Mouse (Mus musculus) mouse embryonic stem cell (cell line): ENCODE results near the gene Taar7d.

ENCODE experiments used
- in situ Hi-C, 2 experiments: fragments of 300-500 bp; cut with MboI; formaldehyde crosslinking; loops; 1 replicate in 1 of 2; 3 replicates in 1 of 2; pipeline ENCODE4 v1.14.3; 2019 to 2020; ENCODE audit warnings: low sequenced_read_pairs in 2 of 2, low pct_unique_long_range_greater_than_20kb in 1 of 2, mixed read lengths in 1 of 2; ENCODE audit not compliant: unreplicated experiment in 1 of 2

The Taar7d gene

DNA sequence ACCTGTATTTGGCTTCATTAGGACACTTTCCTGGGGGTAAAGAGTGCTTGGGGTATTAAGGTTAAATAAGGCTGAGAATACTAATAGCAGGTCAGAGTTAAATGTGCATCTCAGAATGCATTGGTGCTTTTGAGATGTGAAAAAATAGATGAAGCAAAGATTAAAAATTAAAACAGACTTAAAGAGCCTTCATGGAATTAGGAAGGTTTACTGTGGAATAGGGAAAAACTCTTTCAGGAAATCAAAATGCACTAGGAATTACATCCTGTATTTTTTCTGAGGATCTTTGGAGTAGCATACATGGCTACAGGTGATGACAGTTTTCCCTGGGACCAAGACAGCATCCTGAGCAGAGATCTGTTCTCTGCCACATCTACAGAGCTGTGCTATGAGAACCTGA lies at the start of gene Taar7d:
Gene Taar7d (plus strand): TSS at position 301 of the 400 bp plus-strand sequence.
- in situ Hi-C loops, result no loop called here

DNA sequence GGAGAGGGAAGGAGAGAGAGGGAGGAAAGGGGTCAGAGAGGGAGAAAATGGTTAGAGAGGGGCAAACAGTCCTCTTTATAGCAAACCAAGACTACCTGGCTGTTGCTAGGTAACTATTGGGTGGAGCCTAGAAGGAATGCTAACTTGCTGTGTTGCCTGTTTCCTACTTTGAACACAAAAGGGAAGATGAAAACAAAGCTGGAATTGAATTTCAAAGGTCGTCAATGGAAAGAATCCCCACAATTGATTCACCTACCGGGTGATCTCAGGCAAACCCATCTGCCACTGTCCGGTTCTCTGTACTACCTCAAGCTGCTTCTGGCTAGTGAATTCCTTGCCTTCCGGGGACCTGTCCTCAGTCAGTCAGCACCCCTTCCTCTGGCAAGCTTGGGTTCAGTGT lies 49.1 kb upstream of the Taar7d start:
- in situ Hi-C loops, result loop anchor here (25.0 kb wide), 2 partner anchors 109 to 334 kb away; partner anchors contain the start of genes Taar8a (in 1 of the 2) and Taar8b (in 1 of the 2)

DNA sequence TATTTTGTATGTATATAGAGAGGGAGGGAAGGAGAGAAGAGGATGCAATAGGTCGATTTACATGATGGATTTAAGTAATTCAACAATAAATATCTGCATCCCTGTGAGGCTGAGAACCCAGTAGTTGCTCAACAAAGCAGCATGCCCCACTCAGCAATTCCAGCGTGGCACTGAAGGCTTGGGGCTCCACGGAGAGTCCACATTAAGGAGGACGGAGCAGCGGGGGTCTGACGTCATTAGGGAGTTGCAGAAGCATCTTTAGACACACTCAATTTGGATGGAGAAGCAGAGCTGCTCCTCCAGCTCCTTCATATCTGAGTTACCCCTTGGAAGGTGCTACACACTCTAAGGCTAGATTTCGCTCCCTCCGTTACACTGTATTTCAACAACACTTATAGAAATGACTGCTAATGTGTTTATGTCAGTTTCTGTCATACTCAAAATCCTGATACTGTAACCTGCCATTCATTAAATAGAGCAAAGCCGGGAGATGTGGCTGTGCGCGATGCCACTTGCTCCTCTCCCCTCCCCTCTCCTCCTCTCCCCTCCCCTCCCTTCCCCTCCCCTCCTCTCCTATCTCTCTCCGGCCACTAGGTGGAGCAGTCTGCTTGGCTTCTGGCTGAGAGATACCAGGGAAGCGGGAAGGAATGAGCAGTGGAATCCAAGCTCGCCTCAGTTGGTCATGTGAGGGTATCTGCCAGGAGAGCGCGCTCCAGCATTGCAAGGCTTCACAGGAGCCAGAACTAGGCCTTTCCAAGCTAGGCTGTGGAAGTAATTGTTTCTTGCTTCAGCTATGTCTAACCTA lies 47.9 kb upstream of the Taar7d start:
- in situ Hi-C loops, result loop anchor here (25.0 kb wide), 2 partner anchors 108 to 333 kb away; partner anchors contain the start of genes Taar8a (in 1 of the 2) and Taar8b (in 1 of the 2)

DNA sequence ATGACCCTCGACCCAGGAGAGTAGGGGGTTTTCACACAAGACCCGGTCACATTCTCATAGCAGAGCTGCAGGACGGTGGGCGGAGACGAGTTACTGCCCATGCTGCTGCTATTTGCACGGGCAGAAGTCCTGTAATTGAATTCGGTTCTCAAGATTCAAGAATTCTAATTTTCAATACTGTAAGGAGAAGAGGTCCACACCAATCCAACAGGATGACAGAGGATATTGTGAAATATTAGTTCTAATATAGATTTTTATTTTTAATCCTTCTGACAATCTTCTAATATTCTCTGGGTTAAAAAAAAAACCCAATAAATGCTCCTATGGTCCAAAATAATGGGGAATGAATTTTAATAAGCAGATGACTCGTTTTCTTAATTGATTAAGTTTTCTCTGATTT lies 41.5 kb upstream of the Taar7d start, which contains the start of gene Taar6:
Gene Taar6 (minus strand): TSS at position 101 of the 400 bp plus-strand sequence.
- in situ Hi-C loops, result loop anchor here (10.0 to 25.0 kb wide), 3 partner anchors 102 to 327 kb away; partner anchors contain the start of genes Taar8a (in 1 of the 2) and Taar8b (in 1 of the 2)

GRCm38 (mm10) chr10:23986419-23986818 lies 40.6 kb upstream of the Taar7d start:
- in situ Hi-C loops, result loop anchor here (10.0 to 25.0 kb wide), 3 partner anchors 101 to 326 kb away; partner anchors contain the start of genes Taar8a (in 1 of the 2) and Taar8b (in 1 of the 2)

GRCm38 (mm10) chr10:23993381-23993780 lies 33.6 kb upstream of the Taar7d start, which contains the start of gene Taar7a:
TSS of gene Taar7a (minus strand) at chr10:23993481.
- in situ Hi-C loops, result loop anchor here (25.0 kb wide), 2 partner anchors 94 to 319 kb away; partner anchors contain the start of genes Taar8a (in 1 of the 2) and Taar8b (in 1 of the 2)

DNA sequence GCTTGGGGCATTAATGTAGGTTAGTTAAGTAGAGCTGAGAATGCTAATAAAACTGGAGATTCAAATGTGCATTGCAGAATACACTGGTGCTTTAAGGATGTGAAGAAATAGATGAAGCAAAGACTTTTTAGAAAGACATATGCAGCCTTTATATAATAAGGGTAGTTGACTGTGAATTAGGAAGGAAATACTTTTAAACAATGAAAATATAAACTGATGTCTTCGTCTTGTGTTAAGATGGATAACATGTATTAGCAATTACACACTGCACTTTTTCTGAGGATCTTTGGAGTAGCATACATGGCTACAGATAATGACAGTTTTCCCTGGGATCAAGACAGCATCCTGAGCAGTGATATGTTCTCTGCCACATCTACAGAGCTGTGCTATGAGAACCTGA lies 27.4 kb upstream of the Taar7d start, which contains the start of gene Taar7b:
Gene Taar7b (plus strand): TSS at position 301 of the 400 bp plus-strand sequence.
- in situ Hi-C loops, result loop anchor here (25.0 kb wide), 2 partner anchors 88 to 313 kb away; partner anchors contain the start of genes Taar8a (in 1 of the 2) and Taar8b (in 1 of the 2)

- in situ Hi-C loops, result no loop called here
These were observed 20.6 kb upstream of the Taar7d start for GRCm38 (mm10) chr10:24006442-24006841.

DNA sequence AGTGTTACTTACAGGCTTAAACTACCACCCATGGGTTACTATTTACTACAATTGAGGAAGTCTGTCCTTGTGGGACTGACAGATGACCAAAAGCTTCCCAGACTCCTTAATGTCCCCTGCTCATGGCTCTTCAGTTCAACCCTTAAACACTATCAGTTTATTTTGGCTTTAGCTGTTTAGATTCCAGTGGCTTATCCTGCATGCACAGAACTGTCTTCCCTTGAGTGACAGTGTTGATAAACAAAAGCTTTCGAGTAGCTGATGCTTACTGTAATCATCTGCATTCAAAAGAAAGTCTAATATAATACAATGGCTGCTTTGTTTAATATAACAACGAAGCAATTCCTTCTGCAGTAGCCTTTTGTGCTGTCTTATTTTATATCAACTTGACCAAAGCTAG lies 20.0 kb upstream of the Taar7d start:
- in situ Hi-C loops, result no loop called here

- in situ Hi-C loops, result no loop called here
These were observed 18.9 kb upstream of the Taar7d start for GRCm38 (mm10) chr10:24008143-24008542.

- in situ Hi-C loops, result no loop called here
These were observed 4.3 kb downstream of the Taar7d start for GRCm38 (mm10) chr10:24031347-24031746.

- in situ Hi-C loops, result no loop called here
These were observed 10.3 kb downstream of the Taar7d start, which contains the start of gene Taar7e for GRCm38 (mm10) chr10:24037314-24037713. TSS of gene Taar7e (plus strand) at chr10:24037614.

DNA sequence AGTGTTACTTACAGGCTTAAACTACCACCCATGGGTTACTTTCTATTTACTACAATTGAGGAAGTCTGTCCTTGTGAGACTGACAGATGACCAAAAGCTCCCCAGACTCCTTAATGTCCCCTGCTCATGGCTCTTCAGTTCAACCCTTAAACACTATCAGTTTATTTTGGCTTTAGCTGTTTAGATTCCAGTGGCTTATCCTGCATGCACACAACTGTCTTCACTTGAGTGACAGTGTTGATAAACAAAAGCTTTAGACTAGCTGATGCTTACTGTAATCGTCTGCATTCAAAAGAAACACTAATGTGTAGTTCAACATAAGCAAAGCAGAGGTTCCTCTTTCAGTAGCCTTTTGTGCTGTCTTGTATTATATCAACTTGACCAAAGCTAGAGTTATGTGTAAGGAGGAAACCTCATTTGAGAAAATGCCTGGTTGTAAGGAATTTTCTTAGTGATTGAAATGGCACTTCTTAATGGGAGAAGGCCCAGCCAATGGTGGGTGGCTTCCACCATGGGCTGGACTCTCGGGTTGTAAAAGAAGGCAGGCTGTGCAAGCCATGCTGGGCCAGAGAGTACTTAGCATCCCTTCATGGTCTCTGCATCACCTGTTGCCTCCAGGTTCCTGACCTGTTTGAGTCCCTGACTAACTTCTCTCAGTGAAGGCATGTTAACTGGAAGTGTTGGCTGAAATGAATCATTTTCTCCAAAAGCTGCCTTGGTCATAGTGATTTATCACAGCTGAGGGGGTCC lies 13.3 kb downstream of the Taar7d start:
- in situ Hi-C loops, result no loop called here

DNA sequence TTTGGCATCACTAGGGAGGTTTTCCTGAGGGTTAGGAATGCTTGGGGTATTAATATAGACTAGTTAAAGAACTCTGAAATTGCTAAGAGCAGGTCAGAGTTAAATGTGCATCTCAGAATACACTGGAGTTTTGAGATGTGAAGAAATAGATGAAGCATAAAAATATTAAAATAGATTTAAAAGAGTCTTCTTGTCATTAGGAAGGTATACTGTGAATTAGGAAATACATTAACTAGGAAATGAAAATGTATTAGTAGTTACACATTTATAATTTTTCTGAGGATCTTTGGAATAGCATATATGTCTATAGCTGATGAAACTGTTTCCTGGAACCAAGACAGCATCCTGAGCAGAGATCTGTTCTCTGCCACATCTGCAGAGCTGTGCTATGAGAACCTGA lies 22.2 kb downstream of the Taar7d start, which contains the start of gene Taar7f:
Gene Taar7f (plus strand): TSS at position 301 of the 400 bp plus-strand sequence.
- in situ Hi-C loops, result no loop called here

GRCm38 (mm10) chr10:24052039-24052438 lies 25.0 kb downstream of the Taar7d start:
- in situ Hi-C loops, result no loop called here

- in situ Hi-C loops, result no loop called here
These were observed 32.0 kb downstream of the Taar7d start for GRCm38 (mm10) chr10:24058986-24059385.

- in situ Hi-C loops, result loop anchor here in 1 of 2 experiments (25.0 kb wide), 1 partner anchor 87 kb away; the partner anchor contains the start of genes Taar6, Taar7a and Taar7b
These were observed 47.7 kb downstream of the Taar7d start for GRCm38 (mm10) chr10:24074751-24075150.

DNA sequence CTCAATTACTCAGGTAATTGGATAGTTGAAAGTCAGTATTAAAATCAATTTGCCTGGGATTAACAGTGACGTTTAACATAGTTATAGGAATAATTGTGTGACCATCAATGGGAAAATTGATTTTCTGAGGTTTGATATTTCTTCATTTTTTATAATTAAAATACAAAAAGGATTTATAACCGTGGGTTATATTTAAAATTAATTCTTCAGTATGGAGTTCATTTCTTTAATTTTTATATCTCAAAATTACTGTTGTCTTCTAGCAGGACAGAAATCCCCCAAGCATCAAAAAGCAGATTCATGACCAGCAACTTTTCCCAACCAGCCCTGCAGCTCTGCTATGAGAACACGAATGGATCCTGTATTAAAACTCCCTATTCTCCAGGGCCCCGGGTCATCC lies 49.2 kb downstream of the Taar7d start, which contains the start of gene Taar8a:
Gene Taar8a (plus strand): TSS at position 301 of the 400 bp plus-strand sequence.
- in situ Hi-C loops, result loop anchor here in 1 of 2 experiments (25.0 kb wide), 1 partner anchor 89 kb away; the partner anchor contains the start of genes Taar6, Taar7a and Taar7b
